Mouse (Mus musculus) embryo, embryonic 10.5 days (tissue): ENCODE results near the gene Armc9.

Experiments
- DNase-seq: peaks from one replicate; pipeline ENCODE4 v3.0.0-alpha.2; 2015; ENCODE audit warnings: low spot score

Gene Armc9

GRCm38 (mm10) chr1:86154133-86154823 is at the start of gene Armc9:
Gene Armc9 (plus strand): TSS chr1:86154780.
- DNase-seq, result peak; percentile 98

GRCm38 (mm10) chr1:86105054-86105453 is 49.5 kb upstream of the Armc9 start:
- DNase-seq, result no peak

GRCm38 (mm10) chr1:86111779-86112178 is 42.8 kb upstream of the Armc9 start, which contains the start of gene Htr2b:
Gene Htr2b (minus strand): TSS chr1:86111970.
- DNase-seq, result peak; percentile 4

GRCm38 (mm10) chr1:86114141-86114540 is 40.4 kb upstream of the Armc9 start:
- DNase-seq, result no peak

- DNase-seq, result no peak
These were observed 35.0 kb upstream of the Armc9 start for GRCm38 (mm10) chr1:86119549-86119948.

- no peak for DNase-seq
These were observed 28.5 kb upstream of the Armc9 start for GRCm38 (mm10) chr1:86126036-86126435.

- DNase-seq, result no peak
These were observed 21.2 kb upstream of the Armc9 start, which contains the start of gene Gm21972 for GRCm38 (mm10) chr1:86133337-86133736. Gene Gm21972 (plus strand): TSS chr1:86133637.

GRCm38 (mm10) chr1:86135315-86135714 is 19.3 kb upstream of the Armc9 start:
- no peak for DNase-seq

GRCm38 (mm10) chr1:86141081-86141480 is 13.5 kb upstream of the Armc9 start:
- no peak for DNase-seq

GRCm38 (mm10) chr1:86143165-86143564 is 11.4 kb upstream of the Armc9 start:
- no peak for DNase-seq

GRCm38 (mm10) chr1:86144001-86144944 is 10.3 kb upstream of the Armc9 start:
- no peak for DNase-seq

GRCm38 (mm10) chr1:86146293-86146692 is 8.3 kb upstream of the Armc9 start:
- DNase-seq, result no peak

GRCm38 (mm10) chr1:86147557-86147956 is 7.0 kb upstream of the Armc9 start:
- no peak for DNase-seq

- DNase-seq, result no peak
These were observed 6.4 kb upstream of the Armc9 start for GRCm38 (mm10) chr1:86148161-86148560.

GRCm38 (mm10) chr1:86150929-86151328 is 3.7 kb upstream of the Armc9 start:
- DNase-seq, result no peak

GRCm38 (mm10) chr1:86151376-86151775 is 3.2 kb upstream of the Armc9 start:
- no peak for DNase-seq

GRCm38 (mm10) chr1:86152618-86153017 is 2.0 kb upstream of the Armc9 start:
- peak; percentile 18 for DNase-seq

- DNase-seq, result no peak
These were observed 214 bp downstream of the Armc9 start for GRCm38 (mm10) chr1:86154824-86155164.

GRCm38 (mm10) chr1:86156075-86156474 is 1.5 kb downstream of the Armc9 start:
- no peak for DNase-seq

GRCm38 (mm10) chr1:86156595-86156994 is 2.0 kb downstream of the Armc9 start:
- no peak for DNase-seq

GRCm38 (mm10) chr1:86160059-86160458 is 5.5 kb downstream of the Armc9 start:
- DNase-seq, result no peak

GRCm38 (mm10) chr1:86160479-86160878 is 5.9 kb downstream of the Armc9 start:
- DNase-seq, result no peak

GRCm38 (mm10) chr1:86161061-86161460 is 6.5 kb downstream of the Armc9 start:
- DNase-seq, result no peak
